Mouse (Mus musculus) small intestine, adult 2 months (tissue): Measurements from ENCODE around the gene Rpl36a.

Experiments used
- CTCF ChIP-seq: fragments of 200-500 bp; IDR thresholded peaks from 2 replicates; pipeline ENCODE4 v1.5.1; 2012; ENCODE audit warnings: low read depth, mild to moderate bottlenecking, control low read depth, inconsistent platforms, low read length, moderate library complexity, mixed read lengths; ENCODE audit not compliant: insufficient replicate concordance, insufficient read length; ENCODE audit errors: extremely low read depth
- POLR2A ChIP-seq: fragments of 200-500 bp; IDR thresholded peaks from 2 replicates; pipeline ENCODE4 v1.6.1; 2012; ENCODE audit warnings: low read depth, mild to moderate bottlenecking, control low read depth, inconsistent platforms, low read length, moderate library complexity

- no peak for TF ChIP-seq POLR2A
- peak; percentile 7; the same call in 1 of the 2 replicates for TF ChIP-seq CTCF
Observed at GRCm38 (mm10) chrX:134614306-134614705, 28.9 kb downstream of the Rpl36a start.
